Mouse (Mus musculus) adrenal gland (tissue): Measurements from ENCODE around the gene Wdr4.

ENCODE experiments used
- intact Hi-C: fragments of 180-260 bp; cut with DNase I; formaldehyde crosslinking; loops from one replicate; pipeline ENCODE4 v1.15.1; 2025
- microRNA-seq, 2 experiments: library from miRNA; unstranded; fragments of <30 nt; microRNA quantifications; one replicate each; pipeline ENCODE4; 2019

Wdr4 gene

GRCm38 (mm10) chr17:31450206-31450605, 69.6 kb downstream of the Wdr4 start:
- intact Hi-C loops, result no loop called here

- intact Hi-C loops, result no loop called here
Observed at GRCm38 (mm10) chr17:31448519-31448918, 71.3 kb downstream of the Wdr4 start.

GRCm38 (mm10) chr17:31447766-31448165, 72.0 kb downstream of the Wdr4 start:
- intact Hi-C loops, result no loop called here

GRCm38 (mm10) chr17:31445061-31445731, 74.6 kb downstream of the Wdr4 start:
- intact Hi-C loops, result no loop called here

Small RNA genes within 50 kb of the gene (microRNA-seq; reads per million reads assigned to microRNA genes)
- gene Gm24970, result 0.12 to 0.34 reads per million in 2 experiments
